Mouse (Mus musculus): ENCODE measurements around the gene Cabp1.

Gene Cabp1

GRCm38 (mm10) chr5:115193669-115194625 is at the start of gene Cabp1:
Cabp1 (minus strand) TSS chr5:115194381.
- DNase-seq (ENCODE audit: low spot score): peak; percentile 59

DNA sequence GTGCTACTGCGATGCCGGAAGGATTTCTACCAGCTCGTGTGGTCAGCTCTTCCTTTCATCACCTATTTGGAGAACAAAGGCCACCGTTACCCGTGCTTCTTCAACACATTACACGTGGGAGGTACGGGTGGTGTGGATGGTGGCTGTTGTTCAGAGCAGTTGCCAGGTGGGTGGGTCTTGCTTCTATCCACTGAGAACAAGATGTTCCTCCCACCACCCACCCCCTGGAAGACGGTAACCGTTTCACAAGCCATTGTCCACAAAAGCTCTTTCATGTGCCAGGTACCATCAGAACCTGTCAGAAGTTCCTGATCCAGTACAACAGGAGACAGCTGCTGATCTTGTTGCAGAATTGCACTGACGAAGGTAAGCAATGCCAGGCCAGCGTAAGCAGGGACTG is 46.0 kb upstream of the Cabp1 start:
- no peak for DNase-seq (ENCODE audit: low spot score)

- DNase-seq (ENCODE audit: low spot score): no peak
Measured at GRCm38 (mm10) chr5:115238729-115239195, 44.6 kb upstream of the Cabp1 start.

DNA sequence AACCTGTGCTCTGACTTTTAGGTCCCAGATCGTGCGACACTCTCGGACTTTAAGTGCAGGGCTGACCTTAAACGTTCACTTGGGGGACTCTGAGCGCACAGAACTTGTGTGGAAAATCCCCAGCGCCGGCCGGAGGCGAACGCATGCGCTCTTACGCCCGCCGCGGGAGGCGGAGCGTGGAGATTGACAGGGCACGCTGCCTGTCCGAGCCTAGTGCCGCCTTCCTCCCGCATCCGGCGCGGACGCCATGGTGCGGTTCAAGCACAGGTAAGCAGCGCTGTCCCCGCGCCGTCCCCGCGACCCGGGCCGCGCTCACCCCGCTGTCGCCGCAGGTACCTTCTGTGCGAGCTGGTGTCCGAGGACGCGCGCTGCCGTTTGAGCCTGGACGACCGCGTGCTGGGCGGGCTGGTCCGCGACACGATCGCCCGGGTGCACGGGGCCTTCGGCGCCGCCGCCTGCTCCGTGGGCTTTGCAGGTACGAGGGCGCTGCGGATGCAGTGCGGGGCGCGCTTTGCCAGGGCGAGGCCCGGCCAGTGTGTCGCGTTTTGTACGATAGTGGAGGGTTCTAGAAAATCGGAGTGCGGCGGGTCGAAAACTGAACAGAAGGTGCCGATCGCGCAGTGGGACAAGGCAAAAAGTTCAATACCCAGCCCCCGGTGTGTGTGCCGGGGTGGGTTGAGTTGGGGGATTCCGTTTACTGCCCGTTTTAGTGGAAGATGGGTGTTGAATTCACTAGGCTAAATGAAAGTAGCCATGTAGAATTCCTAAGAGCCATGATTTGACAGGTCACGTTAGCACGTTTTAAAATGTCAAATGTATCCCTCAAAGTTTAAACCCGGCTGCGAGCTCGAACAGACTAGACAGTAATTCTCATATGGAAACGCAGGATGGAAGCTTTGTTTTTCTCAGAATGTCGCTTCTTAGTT is 43.9 kb upstream of the Cabp1 start:
- peak; percentile 93 for DNase-seq (ENCODE audit: low spot score)

- peak; percentile 84 for DNase-seq (ENCODE audit: low spot score)
Measured at GRCm38 (mm10) chr5:115235786-115236263, 41.6 kb upstream of the Cabp1 start, which contains the start of gene Pop5. Pop5 (plus strand) TSS chr5:115235836.

DNA sequence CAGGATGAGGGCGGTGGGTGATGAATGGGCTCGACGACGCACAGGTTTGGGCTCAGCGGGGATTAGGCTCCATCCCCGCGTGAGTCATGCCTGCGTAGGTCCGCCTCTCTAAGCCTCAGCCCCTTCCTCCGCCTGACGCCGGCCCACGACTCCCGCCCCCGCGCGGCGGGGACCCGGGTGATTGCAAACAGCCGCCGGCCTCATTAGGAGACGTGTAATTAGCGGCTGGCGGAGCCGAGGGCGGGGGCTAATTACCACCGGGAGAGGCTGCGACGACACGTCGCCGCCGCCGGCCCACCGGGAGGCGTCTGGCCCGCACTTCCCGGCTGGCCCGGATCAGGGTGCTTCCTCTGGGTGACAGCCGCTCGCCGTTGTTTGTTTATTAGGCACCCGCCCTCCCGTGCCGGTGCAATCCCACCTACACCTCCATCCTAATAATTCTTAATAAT is 41.2 kb upstream of the Cabp1 start:
- peak; percentile 58 for DNase-seq (ENCODE audit: low spot score)

GRCm38 (mm10) chr5:115234519-115234918 is 40.3 kb upstream of the Cabp1 start:
- no peak for DNase-seq (ENCODE audit: low spot score)

DNA sequence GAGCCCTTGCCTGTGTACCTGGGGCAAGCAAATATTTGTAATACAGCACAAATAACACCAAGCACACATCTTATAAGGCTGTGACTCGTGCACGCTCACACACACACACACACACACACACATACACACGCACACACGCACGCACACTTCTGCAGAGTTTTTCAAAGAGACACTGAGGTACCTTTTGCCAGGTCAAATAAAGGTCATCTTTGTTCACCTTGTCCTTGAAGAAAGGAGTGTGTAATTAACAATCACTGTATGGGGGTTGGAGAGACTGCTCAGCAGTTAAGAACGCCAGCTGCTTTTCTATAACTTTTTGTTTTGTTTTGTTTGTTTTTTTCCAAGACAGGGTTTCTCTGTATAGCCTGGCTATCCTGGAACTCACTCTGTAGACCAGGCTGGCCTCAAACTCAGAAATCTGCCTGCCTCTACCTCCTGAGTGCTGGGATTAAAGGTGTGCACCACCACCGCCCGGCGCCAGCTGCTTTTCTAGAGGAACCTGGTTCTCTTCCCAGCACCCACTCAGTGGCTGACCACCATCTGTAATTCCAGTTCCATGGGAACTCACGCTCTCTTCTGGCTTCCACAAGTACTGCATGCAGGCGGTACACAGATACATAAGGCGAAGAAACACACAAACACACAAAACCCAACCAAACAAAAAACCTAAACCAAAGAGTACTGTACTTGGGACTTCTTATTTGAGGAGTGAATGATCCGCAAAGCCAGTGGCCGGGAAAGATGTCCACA is 39.0 kb upstream of the Cabp1 start:
- DNase-seq (ENCODE audit: low spot score): no peak

DNA sequence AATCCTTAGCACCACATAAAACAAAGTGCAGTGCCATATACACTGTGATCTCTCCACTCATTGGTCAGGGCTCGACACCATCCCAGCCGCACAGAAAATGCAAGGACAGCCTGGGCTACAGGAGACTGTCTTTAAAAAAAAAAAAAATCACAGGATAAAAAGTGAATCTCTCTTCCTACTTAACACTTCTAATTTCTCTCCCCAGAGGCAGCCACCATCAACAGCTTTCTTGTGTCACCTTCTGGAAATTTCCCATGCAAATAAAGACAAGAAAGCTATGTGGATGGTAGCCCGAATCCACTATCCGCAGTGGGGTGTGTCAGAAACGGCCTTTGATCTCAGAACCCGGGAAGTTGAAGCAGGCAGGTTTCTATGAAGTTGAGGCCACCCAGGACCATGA is 38.3 kb upstream of the Cabp1 start:
- no peak for DNase-seq (ENCODE audit: low spot score)

DNA sequence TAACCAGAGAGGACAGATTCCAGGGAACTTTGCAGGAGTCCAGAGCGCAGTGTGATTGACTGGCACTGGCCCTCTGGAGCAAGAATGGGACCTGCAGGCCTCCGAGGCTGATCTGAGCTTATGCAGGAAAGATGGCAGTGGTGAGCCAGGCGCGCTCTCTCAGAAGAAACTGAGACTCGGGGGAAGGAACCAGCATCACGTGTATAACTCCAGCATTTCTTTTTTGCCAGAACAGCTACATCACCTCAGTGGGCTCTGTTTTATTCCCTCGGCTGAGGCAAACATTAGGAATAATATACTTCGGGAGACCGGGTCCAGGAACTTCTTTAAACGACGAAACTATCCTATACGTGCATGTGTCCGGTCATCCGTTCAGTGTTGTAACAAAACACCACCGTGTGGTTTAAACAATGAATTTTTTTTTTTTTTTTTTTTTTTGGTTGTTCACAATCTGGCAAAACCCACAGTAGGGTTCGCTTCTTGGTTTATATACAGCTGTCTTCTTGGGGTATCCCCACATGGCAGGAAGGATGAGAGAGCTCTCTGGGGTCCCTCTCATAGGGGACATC is 37.5 kb upstream of the Cabp1 start:
- DNase-seq (ENCODE audit: low spot score): no peak

GRCm38 (mm10) chr5:115230830-115231551 is 36.8 kb upstream of the Cabp1 start:
- DNase-seq (ENCODE audit: low spot score): no peak

- DNase-seq (ENCODE audit: low spot score): no peak
Measured at GRCm38 (mm10) chr5:115222485-115222884, 28.3 kb upstream of the Cabp1 start.

DNA sequence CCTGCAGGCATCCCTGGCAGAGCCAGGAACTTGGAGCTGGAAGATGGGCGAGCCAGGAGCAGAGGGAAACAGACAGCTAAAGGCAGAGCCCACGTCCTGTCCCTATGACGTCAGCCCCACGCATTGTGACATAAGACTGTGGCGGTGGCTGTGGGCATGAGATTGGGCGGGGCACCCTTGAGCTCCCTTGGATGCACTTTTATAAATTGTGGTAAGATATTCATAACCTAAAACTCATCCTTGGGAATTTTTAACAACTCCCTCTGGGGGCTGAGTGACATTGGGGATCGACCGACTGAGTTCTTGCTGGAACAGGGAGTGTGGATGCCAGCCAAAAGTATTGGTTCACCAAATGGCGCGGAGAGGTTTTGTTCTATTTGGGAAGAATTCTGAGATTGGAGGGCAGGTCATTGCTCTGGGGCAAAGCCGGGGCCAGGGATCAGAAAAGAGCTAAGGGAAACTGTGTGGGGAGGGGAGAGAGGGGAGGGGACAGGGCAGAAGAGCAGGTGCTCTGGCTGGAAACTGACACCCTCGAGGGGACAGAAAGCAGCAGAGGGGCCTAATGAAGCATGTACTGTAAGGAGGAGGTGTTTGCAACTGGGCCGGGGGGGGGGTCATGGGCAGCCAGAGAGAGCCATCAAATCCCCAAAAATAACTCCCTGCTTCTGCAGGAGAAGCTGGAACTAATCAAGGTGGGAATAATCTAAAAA is 26.9 kb upstream of the Cabp1 start:
- DNase-seq (ENCODE audit: low spot score): no peak

GRCm38 (mm10) chr5:115217998-115218397 is 23.8 kb upstream of the Cabp1 start:
- DNase-seq (ENCODE audit: low spot score): no peak

DNA sequence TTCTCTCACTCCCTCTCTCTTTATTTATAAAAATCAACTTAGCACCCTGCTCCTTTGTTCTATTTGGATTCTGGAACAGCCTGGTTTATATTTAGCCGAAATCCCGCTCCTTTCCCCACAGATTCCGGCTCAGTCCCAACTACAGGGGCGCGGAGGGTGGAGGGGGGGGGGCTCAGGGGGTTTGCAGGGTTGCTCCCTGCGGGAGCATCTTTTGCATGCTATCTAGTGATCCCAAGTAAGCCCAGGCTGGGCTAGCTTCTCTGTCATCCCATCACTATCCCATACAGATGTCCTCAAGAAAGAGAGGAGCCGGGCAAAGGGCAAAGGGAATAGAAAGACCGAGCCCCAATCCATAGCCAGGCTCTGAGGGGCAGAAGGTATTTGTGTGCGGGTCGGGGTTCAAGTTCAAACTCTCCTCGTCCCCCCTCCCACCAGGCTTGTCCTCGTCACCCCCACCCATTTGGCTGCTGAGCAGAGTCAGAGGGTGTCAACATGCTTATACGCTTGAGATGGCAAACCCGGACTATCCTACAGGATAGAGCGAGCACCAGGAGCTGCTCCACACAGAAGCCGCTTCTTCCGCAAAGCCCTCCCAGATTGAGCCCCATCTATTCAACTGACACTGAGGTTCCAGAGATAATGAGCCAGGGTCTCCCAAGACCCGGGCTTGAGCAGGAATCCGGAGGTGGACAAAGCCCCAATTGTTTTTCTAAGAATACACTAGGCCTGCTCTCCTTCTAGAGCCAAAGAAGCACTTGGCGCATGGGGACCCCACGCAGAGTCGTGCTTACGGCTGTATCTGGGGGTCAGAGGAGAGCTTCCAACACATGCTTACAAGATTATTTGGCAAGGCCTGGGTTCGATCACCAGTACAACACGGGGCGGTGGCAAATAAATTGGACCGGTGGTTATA is 21.3 kb upstream of the Cabp1 start:
- DNase-seq (ENCODE audit: low spot score): no peak

GRCm38 (mm10) chr5:115214864-115215263 is 20.7 kb upstream of the Cabp1 start:
- no peak for DNase-seq (ENCODE audit: low spot score)

DNA sequence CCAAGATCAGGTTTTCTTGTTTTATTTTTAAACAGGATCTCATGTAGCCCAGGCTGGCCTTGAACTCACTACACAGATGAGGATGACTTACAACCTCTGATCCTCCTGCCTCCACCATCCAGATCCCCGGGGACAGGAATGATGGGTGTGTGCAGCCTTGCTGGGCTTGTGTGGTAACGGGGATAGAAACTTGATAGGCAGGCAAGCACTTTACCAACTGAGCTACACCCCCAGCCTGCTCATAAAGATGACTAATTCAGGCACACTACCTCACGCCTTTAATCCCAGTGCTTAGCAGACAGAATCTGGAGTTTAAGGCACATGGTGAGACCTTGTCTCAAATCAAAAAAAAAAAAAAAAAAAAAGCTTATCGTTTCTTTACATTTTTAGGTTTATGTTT is 18.7 kb upstream of the Cabp1 start:
- DNase-seq (ENCODE audit: low spot score): no peak

- DNase-seq (ENCODE audit: low spot score): no peak
Measured at GRCm38 (mm10) chr5:115212451-115212850, 18.3 kb upstream of the Cabp1 start.

DNA sequence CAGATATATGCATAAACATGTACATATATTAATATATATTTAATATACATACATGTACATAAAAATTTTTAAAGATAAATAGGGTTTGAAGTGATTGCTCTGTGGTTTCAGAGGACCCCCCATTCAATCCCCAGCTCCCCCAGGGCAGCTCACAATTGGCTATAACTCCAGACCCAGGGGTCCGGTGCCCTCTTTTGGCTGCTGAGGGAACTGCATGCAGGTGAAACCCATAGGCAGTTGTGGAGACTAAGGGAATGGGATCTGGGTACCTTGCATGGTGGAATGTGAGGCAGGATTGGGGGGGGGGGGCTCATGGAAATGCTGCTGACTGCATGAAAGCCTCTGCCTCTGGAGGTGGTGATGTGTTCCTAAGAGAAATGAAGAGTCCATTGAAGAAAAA is 16.2 kb upstream of the Cabp1 start:
- DNase-seq (ENCODE audit: low spot score): peak; percentile 34
